Mouse (Mus musculus): ENCODE measurements around the gene Ccdc170.
"Not testable (repeated sequence)": the region's sequence is repeated elsewhere in the genome, so short reads cannot be mapped to it uniquely, and the experiment has no call there.

Ccdc170 gene

GRCm38 (mm10) chr10:4598916-4599315 lies 116.6 kb downstream of the Ccdc170 start:
- in situ Hi-C loops (cut with MseI, MboI), result no loop called here

GRCm38 (mm10) chr10:4599591-4599990 lies 117.3 kb downstream of the Ccdc170 start:
- in situ Hi-C loops (cut with MseI, MboI), result no loop called here

- in situ Hi-C loops (cut with MseI, MboI), result no loop called here
Observed at GRCm38 (mm10) chr10:4600796-4601474, 118.6 kb downstream of the Ccdc170 start.

- in situ Hi-C loops (cut with MseI, MboI), result not testable (repeated sequence)
Observed at GRCm38 (mm10) chr10:4601612-4602011, 119.3 kb downstream of the Ccdc170 start.

DNA sequence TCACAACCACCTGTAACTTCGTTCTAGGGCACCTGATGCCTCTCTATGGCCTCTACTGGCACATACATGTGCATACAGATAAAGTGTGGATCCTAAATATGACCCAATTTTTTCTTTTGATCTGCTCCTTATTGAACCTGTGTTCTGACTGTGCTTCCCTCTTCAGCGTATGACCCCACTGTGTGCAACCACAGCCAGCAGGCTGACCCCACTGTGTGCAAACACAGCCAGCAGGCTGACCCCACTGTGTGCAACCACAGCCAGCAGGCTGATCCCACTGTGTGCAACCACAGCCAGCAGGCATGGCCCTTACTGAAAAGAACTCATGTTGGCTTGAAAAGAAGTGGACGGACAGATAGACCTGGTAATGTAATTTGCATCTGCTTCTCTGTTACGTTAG lies 120.2 kb downstream of the Ccdc170 start:
- in situ Hi-C loops (cut with MseI, MboI), result no loop called here

GRCm38 (mm10) chr10:4604527-4605209 lies 122.4 kb downstream of the Ccdc170 start:
- in situ Hi-C loops (cut with MseI, MboI), result no loop called here

DNA sequence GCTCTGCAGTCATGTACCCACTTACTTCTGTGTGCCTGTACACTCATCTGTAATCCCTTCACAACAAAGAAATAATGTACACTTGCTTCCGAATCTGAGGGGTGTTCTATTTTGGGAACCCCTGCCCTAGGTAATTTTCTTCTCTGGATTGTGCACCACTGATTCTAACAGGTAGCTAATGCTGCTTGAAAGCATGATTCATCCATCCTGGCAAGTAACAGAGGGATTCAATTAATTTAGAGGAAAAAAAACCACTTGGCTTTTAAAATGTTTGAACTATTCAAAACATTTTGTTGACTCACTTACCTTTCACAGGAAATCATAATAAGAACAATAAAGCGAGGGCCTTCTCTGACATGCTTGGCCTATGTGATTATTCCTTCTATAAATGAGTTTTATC lies 127.9 kb downstream of the Ccdc170 start:
- in situ Hi-C loops (cut with MseI, MboI), result no loop called here

- in situ Hi-C loops (cut with MseI, MboI), result no loop called here
Observed at GRCm38 (mm10) chr10:4611386-4612155, 129.3 kb downstream of the Ccdc170 start, which contains the start of gene Esr1. TSS of gene Esr1 (plus strand) at chr10:4611593.
